Mouse (Mus musculus): ENCODE measurements at regions not wholly inside any gene's neighbourhood (a gene's known extent, or its start where the extent isn't known, plus 50 kb on each side); places are given as distances from the start of the nearest gene placed in this dataset.
"Not testable (repeated sequence)": the region's sequence is repeated elsewhere in the genome, so short reads cannot be mapped to it uniquely, and the experiment has no call there.

DNA sequence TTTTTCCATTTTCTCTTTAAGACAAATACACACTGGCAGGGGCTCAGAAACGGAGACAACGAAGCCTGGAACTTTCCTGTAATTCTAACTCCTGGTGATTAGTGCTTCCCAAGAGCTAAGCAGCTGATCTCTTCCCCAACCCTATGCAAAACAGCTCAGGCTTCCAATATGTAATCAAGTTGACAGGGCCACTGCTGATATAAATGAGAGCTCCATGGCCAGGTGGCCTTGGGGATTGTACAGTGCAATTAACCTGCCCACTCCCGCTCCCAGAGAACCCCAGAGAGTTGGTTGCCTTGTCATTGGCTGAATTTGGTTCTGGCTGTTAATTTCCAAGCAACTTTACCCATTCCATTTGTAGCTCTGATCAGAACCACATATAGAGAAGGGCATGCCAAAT is 67.8 kb downstream of the 4933415F23Rik start:
- DNase-seq (no peak), ATAC-seq (no peak)
- no peak for TF ChIP-seq CTCF (IDR thresholded peaks at IDR 0.05; ENCODE audit: low read depth)
- no peaks in the 10 kb centered on the region for H3K36me3 ChIP-seq (ENCODE audit: insufficient read depth)
- 73% methylated on average over 3 of the region's 3 CpGs for WGBS
- H3K9me3 ChIP-seq (ENCODE audit: low read length), result no peaks in the 10 kb centered on the region
- no peak overlapping the region for H3K27ac ChIP-seq (ENCODE audit: low read depth, low read length)
- H3K4me1 ChIP-seq (ENCODE audit: insufficient read depth), result no peaks in the 10 kb centered on the region
- H3K4me2 ChIP-seq (ENCODE audit: low read depth), result no peak overlapping the region
- no peak overlapping the region for H3K4me3 ChIP-seq (ENCODE audit: low read depth, low read length)
- no peak overlapping the region for H3K9ac ChIP-seq
- H3K27me3 ChIP-seq (ENCODE audit: insufficient read depth, low read length), result no peaks in the 10 kb centered on the region

DNA sequence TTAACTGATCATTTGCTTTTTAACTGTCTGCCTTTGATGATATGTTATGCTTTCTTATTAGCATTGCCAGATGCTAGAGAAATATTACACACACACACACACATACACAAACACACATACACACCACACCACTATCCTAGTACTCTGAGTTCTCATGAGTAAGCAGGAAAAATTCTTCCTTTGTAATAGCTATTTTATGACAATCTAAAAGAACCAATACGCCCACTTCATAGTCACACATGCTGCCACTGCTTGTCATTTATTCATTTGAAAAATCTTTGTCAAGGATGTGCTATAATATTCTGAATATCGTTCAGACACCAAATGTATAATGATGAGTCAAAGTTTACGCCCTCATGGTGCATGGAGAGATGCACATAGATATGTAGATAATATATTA is 78.5 kb downstream of the 4933415F23Rik start:
- Histone ChIP-seq H3K9ac (no peak overlapping the region), H3K27me3 (ENCODE audit: insufficient read depth, low read length) (no peaks in the 10 kb centered on the region), H3K4me1 (ENCODE audit: insufficient read depth) (no peaks in the 10 kb centered on the region), H3K9me3 (ENCODE audit: low read length) (no peaks in the 10 kb centered on the region), H3K4me3 (ENCODE audit: low read depth, low read length) (no peak overlapping the region), H3K36me3 (ENCODE audit: insufficient read depth) (no peaks in the 10 kb centered on the region), H3K4me2 (ENCODE audit: low read depth) (no peak overlapping the region), H3K27ac (ENCODE audit: low read depth, low read length) (no peak overlapping the region)
- ATAC-seq (no peak), DNase-seq (no peak)
- TF ChIP-seq CTCF (IDR thresholded peaks at IDR 0.05; ENCODE audit: low read depth), result no peak
- 90% methylated on average over 3 of the region's 3 CpGs for WGBS

DNA sequence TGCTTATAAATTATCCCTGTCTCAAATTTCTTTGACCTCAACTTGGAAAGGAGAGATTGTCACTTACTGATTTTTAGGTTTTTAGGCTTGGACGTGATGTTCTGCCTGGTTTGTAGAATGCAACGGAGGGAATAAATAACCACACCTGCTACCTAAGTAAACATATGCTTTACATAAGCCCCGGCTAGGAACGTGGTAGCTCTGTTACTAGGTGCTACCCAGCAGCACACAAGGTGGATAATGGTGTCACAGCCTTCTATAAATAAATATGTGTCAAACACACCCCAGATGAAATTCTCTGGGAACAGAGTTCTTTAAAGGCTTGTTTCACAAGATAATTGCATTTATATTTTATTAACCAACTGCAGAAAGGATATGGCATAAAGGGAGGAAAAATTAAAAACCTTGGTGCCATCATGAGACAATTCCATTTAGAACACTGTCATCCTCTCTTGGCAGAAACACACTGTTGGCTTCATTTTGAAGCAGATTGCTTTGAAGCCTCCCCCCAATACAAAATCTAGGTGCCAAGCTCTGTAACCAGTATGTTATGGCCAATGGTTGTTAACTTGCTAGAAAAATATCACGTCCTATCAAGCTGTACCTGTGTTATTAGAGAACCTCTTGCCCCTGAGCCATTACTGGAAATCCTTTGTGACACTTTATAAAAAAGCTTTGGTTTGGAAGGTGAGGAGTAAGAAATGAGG is 94.1 kb downstream of the 4933415F23Rik start:
- no peak overlapping the region for H3K27ac ChIP-seq (ENCODE audit: low read depth, low read length)
- no peak for TF ChIP-seq CTCF (IDR thresholded peaks at IDR 0.05; ENCODE audit: low read depth)
- no peak overlapping the region for H3K4me3 ChIP-seq (ENCODE audit: low read depth, low read length)
- WGBS, result 65% methylated on average over 5 of the region's 5 CpGs
- H3K27me3 ChIP-seq (ENCODE audit: insufficient read depth, low read length), result no peaks in the 10 kb centered on the region
- no peak overlapping the region for H3K9ac ChIP-seq
- ATAC-seq (no peak), DNase-seq (peak; percentile 32)
- H3K9me3 ChIP-seq (ENCODE audit: low read length), result no peaks in the 10 kb centered on the region
- H3K36me3 ChIP-seq (ENCODE audit: insufficient read depth), result no peaks in the 10 kb centered on the region
- no peaks in the 10 kb centered on the region for H3K4me1 ChIP-seq (ENCODE audit: insufficient read depth)
- H3K4me2 ChIP-seq (ENCODE audit: low read depth), result no peak overlapping the region

GRCm38 (mm10) chr1:23004882-23005281 is 97.2 kb downstream of the 4933415F23Rik start:
- DNase-seq (peak; percentile 38), ATAC-seq (peak; percentile 78)
- WGBS, result 58% methylated on average over 5 of the region's 5 CpGs

DNA sequence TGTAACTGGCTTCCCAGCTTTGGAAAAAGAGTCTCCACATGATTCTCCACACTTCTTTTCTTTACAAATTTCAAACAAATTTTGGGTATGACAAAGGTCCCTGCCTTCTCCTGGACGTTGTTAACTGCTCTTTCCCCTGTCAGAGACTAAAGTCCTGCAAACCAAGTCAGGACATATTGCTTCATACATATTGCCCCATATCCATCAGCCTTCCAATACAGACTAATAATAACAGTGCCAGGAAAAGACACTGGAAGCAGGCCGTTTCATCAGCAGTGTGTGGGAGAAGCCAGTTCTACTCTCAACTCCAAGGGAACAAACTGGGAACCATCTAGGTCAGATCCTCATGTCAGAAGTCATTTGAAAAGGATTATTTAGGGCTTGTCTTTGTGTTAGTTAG is 105.4 kb downstream of the 4933415F23Rik start:
- no peak overlapping the region for H3K9ac ChIP-seq
- H3K4me1 ChIP-seq (ENCODE audit: insufficient read depth), result no peaks in the 10 kb centered on the region
- H3K4me2 ChIP-seq (ENCODE audit: low read depth), result no peak overlapping the region
- H3K27ac ChIP-seq (ENCODE audit: low read depth, low read length), result no peak overlapping the region
- no peak for DNase-seq
- no peaks in the 10 kb centered on the region for H3K27me3 ChIP-seq (ENCODE audit: insufficient read depth, low read length)
- H3K4me3 ChIP-seq (ENCODE audit: low read depth, low read length), result no peak overlapping the region
- WGBS, result 77% methylated on average over 2 of the region's 2 CpGs
- ATAC-seq, result no peak
- no peak for TF ChIP-seq CTCF (IDR thresholded peaks at IDR 0.05; ENCODE audit: low read depth)
- no peaks in the 10 kb centered on the region for H3K9me3 ChIP-seq (ENCODE audit: low read length)
- H3K36me3 ChIP-seq (ENCODE audit: insufficient read depth), result no peaks in the 10 kb centered on the region

More at GRCm38 (mm10) chr1:23004882-23005281, 97.2 kb downstream of the 4933415F23Rik start:
- Histone ChIP-seq H3K36me3 (ENCODE audit: insufficient read depth) (no peaks in the 10 kb centered on the region), H3K9ac (no peak overlapping the region), H3K27me3 (ENCODE audit: insufficient read depth, low read length) (no peaks in the 10 kb centered on the region), H3K4me2 (ENCODE audit: low read depth) (no peak overlapping the region), H3K4me3 (ENCODE audit: low read depth, low read length) (no peak overlapping the region), H3K27ac (ENCODE audit: low read depth, low read length) (no peak overlapping the region), H3K4me1 (ENCODE audit: insufficient read depth) (no peaks in the 10 kb centered on the region), H3K9me3 (ENCODE audit: low read length) (no peaks in the 10 kb centered on the region)
- no peak for TF ChIP-seq CTCF (IDR thresholded peaks at IDR 0.05; ENCODE audit: low read depth)

DNA sequence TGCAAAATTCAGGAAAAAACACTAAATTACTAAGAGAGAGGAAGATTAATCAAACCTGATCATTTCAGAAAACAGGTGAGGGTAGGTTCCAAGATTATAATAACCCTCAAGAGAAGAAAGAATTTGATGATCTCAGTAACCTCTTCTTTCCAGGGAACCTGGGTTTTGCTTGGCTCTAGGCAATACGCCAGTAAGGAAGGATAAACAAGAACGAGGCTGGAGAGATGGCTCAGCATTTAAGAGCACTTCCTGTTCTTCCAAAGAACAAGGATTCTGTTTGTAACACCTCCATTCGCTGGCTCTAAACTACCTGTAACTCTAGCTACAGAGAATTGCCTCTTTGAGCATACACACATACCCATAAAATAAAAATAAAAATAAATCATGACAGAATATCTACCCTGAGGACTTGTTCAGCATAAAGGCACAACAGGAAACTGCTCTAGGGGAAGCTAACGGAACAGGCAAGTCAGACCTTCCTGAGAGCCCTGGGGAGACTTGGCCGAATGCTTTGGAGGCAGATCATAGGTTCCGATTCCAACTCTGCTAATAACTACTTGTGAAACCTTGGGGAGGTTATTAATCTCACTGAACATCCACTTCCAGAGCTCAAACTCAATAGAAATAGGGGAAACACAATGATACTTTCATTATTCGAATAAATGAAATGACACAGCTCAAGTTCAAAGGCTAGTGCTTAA is 112.4 kb downstream of the 4933415F23Rik start:
- Histone ChIP-seq H3K4me3 (ENCODE audit: low read depth, low read length) (no peak overlapping the region), H3K4me2 (ENCODE audit: low read depth) (no peak overlapping the region), H3K27ac (ENCODE audit: low read depth, low read length) (no peak overlapping the region), H3K27me3 (ENCODE audit: insufficient read depth, low read length) (no peaks in the 10 kb centered on the region), H3K36me3 (ENCODE audit: insufficient read depth) (no peaks in the 10 kb centered on the region), H3K9ac (no peak overlapping the region), H3K9me3 (ENCODE audit: low read length) (no peaks in the 10 kb centered on the region), H3K4me1 (ENCODE audit: insufficient read depth) (no peaks in the 10 kb centered on the region)
- TF ChIP-seq CTCF (IDR thresholded peaks at IDR 0.05; ENCODE audit: low read depth), result no peak
- 66% methylated on average over 7 of the region's 7 CpGs for WGBS
- ATAC-seq (no peak), DNase-seq (no peak)

- Histone ChIP-seq H3K36me3 (ENCODE audit: insufficient read depth) (no peaks in the 10 kb centered on the region), H3K27ac (ENCODE audit: low read depth, low read length) (no peak overlapping the region), H3K4me3 (ENCODE audit: low read depth, low read length) (no peak overlapping the region), H3K9ac (no peak overlapping the region), H3K4me2 (ENCODE audit: low read depth) (no peak overlapping the region), H3K4me1 (ENCODE audit: insufficient read depth) (no peaks in the 10 kb centered on the region), H3K27me3 (ENCODE audit: insufficient read depth, low read length) (no peaks in the 10 kb centered on the region), H3K9me3 (ENCODE audit: low read length) (no peaks in the 10 kb centered on the region)
- WGBS, result 28% methylated on average over 2 of the region's 2 CpGs
- ATAC-seq, result no peak
- no peak for TF ChIP-seq CTCF (IDR thresholded peaks at IDR 0.05; ENCODE audit: low read depth)
- DNase-seq, result no peak
These were observed 114.5 kb downstream of the 4933415F23Rik start for GRCm38 (mm10) chr1:22987521-22987920.

DNA sequence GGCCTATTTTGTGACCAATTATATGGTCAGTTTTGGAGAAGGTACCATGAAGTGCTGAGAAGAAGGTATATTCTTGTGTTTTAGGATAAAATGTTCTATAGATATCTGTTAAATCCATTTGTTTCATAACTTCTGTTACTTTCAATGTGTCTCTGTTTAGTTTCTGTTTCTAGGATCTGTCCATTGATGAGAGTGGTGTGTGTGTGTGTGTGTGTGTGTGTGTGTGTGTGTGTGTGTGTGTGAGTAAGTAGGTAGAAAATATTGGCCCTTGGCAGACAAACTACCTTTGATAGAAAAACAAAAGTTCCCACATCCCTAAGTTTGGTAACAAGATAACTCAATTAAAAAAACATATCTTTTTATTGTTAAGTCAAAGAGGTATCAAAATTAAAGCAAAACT is 117.8 kb downstream of the 4933415F23Rik start:
- not testable (repeated sequence) for H3K36me3 ChIP-seq (ENCODE audit: insufficient read depth); H3K4me3 ChIP-seq (ENCODE audit: low read depth, low read length)

More for the DNA sequence above, 117.8 kb downstream of the 4933415F23Rik start:
- not testable (repeated sequence) for H3K4me2 ChIP-seq (ENCODE audit: low read depth); H3K27ac ChIP-seq (ENCODE audit: low read depth, low read length); H3K27me3 ChIP-seq (ENCODE audit: insufficient read depth, low read length); H3K4me1 ChIP-seq (ENCODE audit: insufficient read depth); H3K9ac ChIP-seq; ATAC-seq; H3K9me3 ChIP-seq (ENCODE audit: low read length); DNase-seq

Measured in forebrain, postnatal 0 days (tissue).